Mouse (Mus musculus) kidney, embryonic 14.5 days (tissue): Measurements from ENCODE around the gene Mybbp1a. TPM values are rescaled to one million over a fixed set of nuclear protein-coding genes. Genes with fewer than 3 reads are reported as not detected.

Source experiments
- ATAC-seq: fragments of 200-750 bp; cut with Nextera tagmentation; 2 replicates; pipeline ENCODE4 v1.8.0; 2017; ENCODE audit warnings: moderate number of reproducible peaks, mild to moderate bottlenecking, moderate TSS enrichment, moderate library complexity; ENCODE audit not compliant: low FRiP score, low TSS enrichment
- H3K27ac ChIP-seq: fragments of 300-500 bp; sonication (generic); 2 replicates; pipeline ENCODE4 v1.5.1; 2014; ENCODE audit warnings: low read depth, mild to moderate bottlenecking, low read length, moderate library complexity, mixed read lengths
- H3K27me3 ChIP-seq: fragments of 300-500 bp; sonication (generic); 2 replicates; pipeline ENCODE4 v1.6.1; 2014; ENCODE audit warnings: mild to moderate bottlenecking, low read length; ENCODE audit not compliant: control insufficient read depth, insufficient read depth
- H3K36me3 ChIP-seq: fragments of 300-500 bp; sonication (generic); 2 replicates; pipeline ENCODE4 v1.6.1; 2014; ENCODE audit warnings: low read length, mixed read lengths; ENCODE audit not compliant: control insufficient read depth, insufficient read depth
- H3K4me1 ChIP-seq: fragments of 300-500 bp; sonication (generic); 2 replicates; pipeline ENCODE4 v1.6.1; 2014; ENCODE audit warnings: low read length, mixed read lengths; ENCODE audit not compliant: control insufficient read depth, insufficient read depth
- H3K4me2 ChIP-seq: fragments of 300-500 bp; sonication (generic); replicated peaks from 2 replicates; pipeline ENCODE4 v1.6.1; 2014; ENCODE audit warnings: low read depth, mild to moderate bottlenecking, low read length
- H3K4me3 ChIP-seq: fragments of 300-500 bp; sonication (generic); 2 replicates; pipeline ENCODE4 v1.5.1; 2014; ENCODE audit warnings: mild to moderate bottlenecking, low read length
- H3K9ac ChIP-seq: fragments of 300-500 bp; sonication (generic); 2 replicates; pipeline ENCODE4 v1.6.1; 2014; ENCODE audit warnings: low read depth, mild to moderate bottlenecking, low read length, moderate library complexity
- H3K9me3 ChIP-seq: fragments of 300-500 bp; sonication (generic); 2 replicates; pipeline ENCODE4 v1.6.1; 2016; ENCODE audit warnings: low read length; ENCODE audit not compliant: control insufficient read depth
- WGBS: fragments of 180-500 bp; shearing (Covaris S2); extraction: QIAGEN DNeasy Blood & Tissue Kit; methylation state at CpG from one replicate; pipeline ENCODE4 v1.1.7; 2014; 5-methylcytosine and 5-hydroxymethylcytosine counted together
- polyA plus RNA-seq: library from polyadenylated mRNA; unstranded; fragments of >200 nt; fragmentation: Nextera tagmentation; extraction: Ambion mirVana; gene quantifications from 2 replicates; pipeline ENCODE4 v1.2.1, GENCODE M21; 2014

Mybbp1a gene
- polyA plus RNA-seq, 1 experiment from 2014 or later = 173 TPM

GRCm38 (mm10) chr11:72485960-72486359 lies 44.8 kb downstream of the Mybbp1a start:
- Histone ChIP-seq H3K4me3 (no peak overlapping the region), H3K9me3 (no peaks in the 10 kb centered on the region), H3K4me2 (no peak overlapping the region), H3K27me3 (peaks cover 23% of the 10 kb centered on the region), H3K9ac (no peak overlapping the region), H3K4me1 (peaks cover 12% of the 10 kb centered on the region), H3K27ac (no peak overlapping the region), H3K36me3 (no peaks in the 10 kb centered on the region)
- no peak for ATAC-seq
- 66% methylated on average over 11 of the region's 11 CpGs for WGBS

- H3K27me3 ChIP-seq = peaks cover 23% of the 10 kb centered on the region
- WGBS = 55% methylated on average over 5 of the region's 5 CpGs
- no peaks in the 10 kb centered on the region for H3K36me3 ChIP-seq
- H3K4me3 ChIP-seq = no peak overlapping the region
- H3K9me3 ChIP-seq = no peaks in the 10 kb centered on the region
- ATAC-seq = no peak
- H3K4me2 ChIP-seq = no peak overlapping the region
- no peak overlapping the region for H3K9ac ChIP-seq
- H3K27ac ChIP-seq = no peak overlapping the region
- peaks cover 12% of the 10 kb centered on the region for H3K4me1 ChIP-seq
Measured at GRCm38 (mm10) chr11:72487171-72487570, 46.0 kb downstream of the Mybbp1a start.

- Histone ChIP-seq H3K4me2 (no peak overlapping the region), H3K9ac (no peak overlapping the region), H3K4me3 (no peak overlapping the region; the same call in 1 of the 2 replicates), H3K27ac (no peak overlapping the region), H3K27me3 (peaks cover 23% of the 10 kb centered on the region), H3K4me1 (peaks cover 12% of the 10 kb centered on the region), H3K9me3 (no peaks in the 10 kb centered on the region), H3K36me3 (no peaks in the 10 kb centered on the region)
- no peak for ATAC-seq
- WGBS = 95% methylated on average over 2 of the region's 2 CpGs
Measured at GRCm38 (mm10) chr11:72487739-72488138, 46.6 kb downstream of the Mybbp1a start.

- Histone ChIP-seq H3K4me3 (peak overlapping the region; percentile 55), H3K4me2 (peak overlapping the region; percentile 99), H3K27ac (no peak overlapping the region), H3K4me1 (peaks cover 12% of the 10 kb centered on the region), H3K9me3 (no peaks in the 10 kb centered on the region), H3K27me3 (peaks cover 23% of the 10 kb centered on the region), H3K36me3 (no peaks in the 10 kb centered on the region), H3K9ac (peak overlapping the region; percentile 52; the same call in 1 of the 2 replicates)
- WGBS = under 1% methylated on average over 38 of the region's 38 CpGs
- ATAC-seq = no peak
Measured at GRCm38 (mm10) chr11:72488753-72489271, 47.7 kb downstream of the Mybbp1a start.

- H3K9ac ChIP-seq = peak overlapping the region; percentile 52
- no peaks in the 10 kb centered on the region for H3K9me3 ChIP-seq
- peaks cover 12% of the 10 kb centered on the region for H3K4me1 ChIP-seq
- H3K4me3 ChIP-seq = peak overlapping the region; percentile 55
- H3K27ac ChIP-seq = no peak overlapping the region
- peaks cover 23% of the 10 kb centered on the region for H3K27me3 ChIP-seq
- H3K4me2 ChIP-seq = peak overlapping the region; percentile 99
- no peaks in the 10 kb centered on the region for H3K36me3 ChIP-seq
- WGBS = 2% methylated on average over 32 of the region's 42 CpGs
- ATAC-seq = peak; percentile 18; the same call in 1 of the 2 replicates
Measured at GRCm38 (mm10) chr11:72489397-72489796, 48.2 kb downstream of the Mybbp1a start.

GRCm38 (mm10) chr11:72489881-72490301 lies 48.7 kb downstream of the Mybbp1a start, which contains the start of gene Spns2:
Spns2 (minus strand) TSS chr11:72489904.
- Histone ChIP-seq H3K4me1 (peaks cover 10% of the 10 kb centered on the region), H3K27me3 (peaks cover 23% of the 10 kb centered on the region), H3K9ac (peak within 1 kb of the TSS; percentile 52), H3K4me3 (peak within 1 kb of the TSS; percentile 55), H3K4me2 (peak within 1 kb of the TSS; percentile 99), H3K9me3 (no peaks in the 10 kb centered on the region), H3K36me3 (no peaks in the 10 kb centered on the region), H3K27ac (no peak within 1 kb of the TSS)
- under 1% methylated on average over 40 of the region's 42 CpGs for WGBS
- peak; percentile 95 for ATAC-seq

- no peaks in the 10 kb centered on the region for H3K9me3 ChIP-seq
- no peak overlapping the region for H3K9ac ChIP-seq
- H3K4me3 ChIP-seq = no peak overlapping the region
- no peak for ATAC-seq
- H3K27me3 ChIP-seq = peaks cover 23% of the 10 kb centered on the region
- H3K4me2 ChIP-seq = no peak overlapping the region
- 73% methylated on average over 15 of the region's 15 CpGs for WGBS
- no peak overlapping the region for H3K27ac ChIP-seq
- no peaks in the 10 kb centered on the region for H3K36me3 ChIP-seq
- H3K4me1 ChIP-seq = peaks cover 10% of the 10 kb centered on the region
Measured at GRCm38 (mm10) chr11:72491130-72491960, 50.2 kb downstream of the Mybbp1a start.

- no peak overlapping the region for H3K27ac ChIP-seq
- WGBS = 57% methylated on average over 8 of the region's 8 CpGs
- no peak for ATAC-seq
- no peak overlapping the region for H3K4me3 ChIP-seq
- no peaks in the 10 kb centered on the region for H3K9me3 ChIP-seq
- H3K36me3 ChIP-seq = no peaks in the 10 kb centered on the region
- peaks cover 3% of the 10 kb centered on the region; the same call in 1 of the 2 replicates for H3K27me3 ChIP-seq
- no peak overlapping the region for H3K4me2 ChIP-seq
- no peak overlapping the region for H3K9ac ChIP-seq
- peaks cover 2% of the 10 kb centered on the region for H3K4me1 ChIP-seq
Measured at GRCm38 (mm10) chr11:72494046-72494988, 53.2 kb downstream of the Mybbp1a start.
